Mouse (Mus musculus) kidney, postnatal 36 days (tissue): Measurements from ENCODE around the gene Trappc6a.

Experiments
- DNase-seq, 2 experiments: peaks; one replicate each; pipeline ENCODE4 v3.0.0; 2021 to 2022; ENCODE audit warnings: mixed read lengths in 2 of 2

The Trappc6a gene

DNA sequence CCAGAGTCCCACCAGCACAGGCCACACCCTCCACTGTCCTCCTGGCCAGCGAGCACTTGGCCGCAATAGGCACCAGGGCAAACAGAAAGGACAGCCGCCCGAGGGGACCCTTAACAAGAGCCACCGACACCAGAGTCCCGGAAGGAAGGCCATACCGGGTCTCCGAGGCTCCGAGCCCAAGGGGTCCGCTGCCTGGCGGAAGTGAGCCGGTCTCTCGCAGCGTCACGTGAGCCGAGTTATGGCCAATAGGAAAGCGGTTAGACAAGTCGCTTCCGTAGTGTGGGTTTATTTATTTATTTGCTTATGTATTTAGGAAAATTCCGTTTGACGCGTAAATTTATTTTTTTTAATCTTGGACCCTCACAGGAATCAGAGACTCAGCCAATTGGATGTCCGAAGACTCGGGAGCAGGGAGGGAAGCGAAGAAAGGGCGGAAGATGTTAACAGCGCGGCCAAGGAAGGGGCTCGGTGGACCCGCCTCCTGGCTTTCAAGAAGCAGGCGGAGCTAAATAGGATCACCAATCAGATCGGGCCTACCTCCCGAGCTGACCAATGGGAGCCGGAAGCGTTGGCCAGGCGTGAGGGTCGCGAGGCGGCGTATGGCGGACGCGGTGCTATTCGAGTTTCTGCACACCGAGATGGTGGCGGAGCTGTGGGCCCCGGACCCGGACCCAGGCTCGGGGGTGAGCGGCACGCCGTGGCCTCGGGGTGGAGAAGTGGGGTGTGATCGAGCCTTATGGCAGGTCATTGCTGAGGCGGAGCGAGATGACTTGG is at the start of gene Trappc6a, which contains the start of gene Bloc1s3:
Gene Trappc6a (plus strand): TSS at position 246 of the 774 bp plus-strand sequence.
Gene Bloc1s3 (minus strand): TSS at position 218 of the 774 bp plus-strand sequence.
- DNase-seq: peak; percentile 94 to 95

DNA sequence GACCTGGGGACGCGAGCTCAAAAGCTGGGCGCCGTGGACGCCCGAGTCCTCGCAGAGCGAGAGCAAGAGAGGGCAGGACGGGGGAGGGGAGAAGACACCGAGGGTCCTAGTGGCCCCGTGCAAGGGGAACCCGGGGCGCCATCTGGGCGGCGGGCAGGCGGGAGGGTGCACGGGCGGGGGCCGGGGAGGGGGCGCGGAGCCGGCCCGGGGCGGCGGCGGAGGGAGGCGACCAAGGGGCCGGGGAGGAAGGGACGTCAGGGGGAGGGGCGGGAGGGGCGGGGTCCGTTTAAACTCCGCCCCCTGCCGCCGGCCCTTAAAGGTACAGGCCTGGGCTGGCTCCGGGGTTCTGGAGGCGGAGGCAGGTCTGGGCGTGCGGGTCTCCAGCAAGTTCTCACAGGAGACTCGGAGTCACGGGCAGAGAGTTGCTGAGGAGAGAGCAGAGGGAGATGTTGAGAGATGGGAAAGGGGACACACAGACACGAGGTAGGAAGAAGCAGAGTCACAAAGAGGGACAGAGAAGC is 49.5 kb upstream of the Trappc6a start, which contains the start of gene Mark4:
Gene Mark4 (minus strand): TSS at position 231 of the 521 bp plus-strand sequence.
- DNase-seq: peak; percentile 81 to 88

DNA sequence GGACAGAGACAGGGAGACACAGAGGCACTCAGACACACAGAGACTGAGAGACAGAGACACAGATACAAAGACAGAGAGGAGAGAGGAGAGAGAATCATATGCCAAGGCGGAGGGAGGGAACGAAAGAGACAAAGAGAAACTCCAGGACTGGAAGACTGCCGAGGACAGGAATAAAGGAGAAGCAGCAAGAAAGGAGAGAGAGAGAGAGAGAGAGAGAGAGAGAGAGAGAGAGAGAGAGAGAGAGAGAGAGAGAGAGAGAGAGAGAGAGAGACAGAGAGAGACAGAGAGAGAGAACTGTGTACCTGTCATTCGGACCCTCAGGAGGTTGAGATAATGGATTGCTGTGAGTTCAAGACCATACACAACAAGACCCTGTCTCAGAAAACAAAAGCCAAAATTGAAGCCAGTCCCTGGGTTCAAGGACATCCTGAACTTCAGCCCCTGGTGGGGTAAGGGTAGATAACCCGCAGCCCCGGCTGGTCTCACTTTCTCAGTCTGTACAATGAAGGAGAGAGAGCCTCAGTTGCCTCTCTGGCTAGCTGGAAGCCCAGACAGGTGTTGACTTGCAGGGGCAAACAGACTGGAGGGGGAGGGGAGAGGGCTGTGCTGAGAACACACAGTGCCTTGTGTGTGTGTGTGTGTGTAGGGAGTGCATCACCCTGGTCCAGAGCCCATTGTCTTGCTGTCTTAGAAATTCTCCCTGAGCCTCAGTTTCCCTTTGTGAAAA is 48.9 kb upstream of the Trappc6a start:
- DNase-seq: no peak

DNA sequence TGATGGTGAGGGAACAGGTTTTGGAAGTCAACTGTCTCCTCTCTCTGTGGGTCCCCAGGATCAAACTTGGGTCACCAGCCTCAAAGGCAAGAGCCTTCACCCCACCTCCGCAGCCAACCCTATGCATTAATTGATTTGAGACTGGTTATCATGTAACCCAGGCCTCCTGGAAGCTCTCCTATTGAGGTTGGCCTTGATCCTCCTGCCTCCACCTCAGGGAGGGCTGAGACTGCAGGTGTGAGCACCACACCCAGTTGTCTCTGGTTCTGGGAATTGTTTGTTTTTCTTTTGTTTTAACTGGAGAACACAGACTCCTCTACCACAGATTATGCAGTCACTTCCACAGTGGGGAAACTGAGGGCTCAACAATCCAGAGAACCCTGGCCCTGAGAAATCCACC is 47.7 kb upstream of the Trappc6a start:
- DNase-seq: no peak

DNA sequence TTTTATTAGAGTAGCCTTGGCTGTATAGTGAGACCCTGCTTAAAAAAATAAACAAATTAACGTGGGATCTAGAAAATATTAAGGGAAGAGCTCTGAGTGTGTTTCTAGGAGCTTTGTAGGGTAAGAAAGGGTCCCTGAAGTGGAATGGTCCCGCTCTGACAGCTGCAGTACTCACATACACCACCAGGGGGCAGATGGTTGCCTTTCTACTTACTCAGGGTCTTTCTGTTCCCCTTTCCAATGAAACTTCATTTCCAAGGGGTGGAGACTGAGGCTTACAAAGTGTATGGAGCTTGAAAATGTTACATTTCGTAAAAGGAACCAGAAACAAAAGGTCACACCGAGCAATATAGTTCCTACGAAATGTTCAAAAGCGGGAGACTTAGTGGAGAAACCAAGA is 46.7 kb upstream of the Trappc6a start:
- peak; percentile 81 to 90 for DNase-seq

DNA sequence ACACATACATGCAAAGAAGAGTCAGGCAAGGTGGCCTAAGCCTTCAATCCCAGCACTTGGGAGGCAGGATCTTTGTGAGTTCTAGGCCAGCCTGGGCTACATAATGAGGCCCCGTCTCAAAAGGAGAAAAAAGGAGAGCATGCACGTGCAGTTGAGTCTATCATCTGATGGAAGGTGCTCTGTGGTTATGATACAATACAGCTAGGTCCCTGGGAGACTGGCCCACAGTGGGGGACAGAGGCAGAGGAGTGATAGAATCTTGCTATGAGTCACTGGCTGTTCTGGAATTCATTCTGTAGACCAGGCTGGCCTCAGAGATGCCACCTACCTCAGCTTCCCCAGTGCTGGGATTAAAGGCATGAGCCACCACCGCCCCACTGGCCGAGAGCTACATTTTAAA is 45.8 kb upstream of the Trappc6a start:
- no peak for DNase-seq

DNA sequence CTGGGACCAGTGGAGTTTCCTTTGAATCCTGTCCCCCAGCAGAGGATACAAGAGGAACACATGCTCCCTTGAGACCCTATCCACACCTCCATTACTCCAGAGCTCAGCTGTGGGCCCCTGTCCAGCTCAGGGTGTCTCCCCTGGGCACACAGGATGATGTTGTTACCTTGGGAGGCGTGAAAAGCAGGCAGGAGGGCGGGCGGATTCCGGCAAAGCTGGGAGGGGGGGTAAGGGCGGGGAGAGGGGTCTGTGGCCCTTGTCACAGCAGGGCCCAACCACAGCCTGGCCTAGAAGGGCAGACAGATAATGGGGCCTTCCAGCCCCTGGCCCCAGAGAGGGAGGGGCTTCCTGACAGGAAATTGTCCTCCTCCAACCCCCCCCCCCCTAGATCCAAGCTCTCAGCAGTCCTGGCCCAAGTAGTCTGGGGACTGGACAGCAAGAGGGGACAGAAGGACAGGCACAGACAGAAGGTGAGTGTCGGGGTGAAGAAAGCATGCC is 45.3 kb upstream of the Trappc6a start, which contains the start of gene Exoc3l2:
Gene Exoc3l2 (plus strand): TSS at position 448 of the 498 bp plus-strand sequence.
- DNase-seq: peak; percentile 58 to 64

DNA sequence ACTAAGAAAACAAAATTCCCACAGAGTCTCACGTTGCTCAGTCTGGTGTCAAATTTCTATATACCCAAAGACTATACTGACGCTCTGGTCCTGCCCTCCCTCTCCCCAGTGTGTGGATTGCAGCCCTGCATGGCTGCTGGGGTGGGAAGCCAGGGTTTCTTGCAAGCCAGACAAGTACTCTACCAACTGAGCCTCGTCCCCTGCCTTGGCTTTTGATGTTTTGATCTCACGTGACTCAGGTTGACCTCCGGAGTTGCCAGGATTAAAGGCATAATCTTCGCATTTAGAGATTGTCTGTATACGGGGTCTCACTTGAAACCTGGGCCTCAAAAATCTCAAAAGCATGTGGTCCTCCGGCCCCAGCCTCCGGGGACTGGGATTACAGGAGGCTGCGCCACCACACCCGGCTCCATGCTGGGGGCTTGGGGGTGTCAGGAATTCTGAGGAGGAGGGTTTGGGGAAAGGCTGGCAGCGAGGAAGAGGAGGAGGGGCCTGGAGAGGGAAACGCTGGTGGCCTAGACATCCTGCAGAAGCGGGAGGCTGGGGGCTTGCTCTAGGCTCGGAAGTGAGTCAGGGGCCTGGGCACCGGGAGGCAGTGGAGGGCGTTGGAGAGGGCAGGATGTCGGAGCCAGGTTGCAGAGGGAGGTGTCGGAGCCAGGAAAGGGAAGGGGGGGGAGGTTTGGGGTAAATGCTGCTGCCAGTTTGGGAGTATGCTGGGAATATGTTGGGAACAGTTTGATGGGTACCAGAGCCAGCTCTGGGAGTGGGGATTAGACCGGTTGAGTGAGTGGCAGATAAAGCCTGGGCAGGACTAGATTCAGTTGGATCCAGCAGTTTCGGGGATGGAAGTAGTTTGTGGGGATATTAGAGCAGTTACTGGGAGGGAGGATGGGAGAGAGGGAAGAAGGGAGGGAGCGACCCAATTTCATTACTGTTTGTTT is 43.6 kb upstream of the Trappc6a start:
- DNase-seq: peak; percentile 42 to 47

DNA sequence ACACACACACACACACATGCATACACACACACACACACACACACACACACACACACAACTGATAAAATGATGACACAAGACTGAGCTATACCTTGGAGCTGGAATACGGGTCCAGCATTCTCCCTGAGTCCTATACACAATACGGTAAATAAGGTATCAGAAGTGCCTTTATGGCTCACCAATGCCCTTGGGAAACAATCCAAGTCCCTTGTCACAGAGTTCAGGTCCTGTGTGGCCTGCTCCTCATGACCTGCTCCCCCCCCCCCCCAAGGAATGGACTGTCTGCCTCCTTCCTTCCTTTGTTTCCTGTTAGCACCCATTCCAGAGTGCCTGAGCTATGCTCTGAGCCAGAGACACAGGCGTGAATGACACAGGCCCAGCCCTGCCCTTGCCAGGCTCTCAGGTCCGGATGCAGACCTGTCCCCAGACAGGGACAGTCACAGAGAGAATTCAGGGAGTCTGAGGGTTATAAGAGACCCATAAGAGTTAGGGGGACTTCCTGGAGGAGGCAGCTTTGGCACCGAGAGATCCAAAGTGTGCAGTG is 41.5 kb upstream of the Trappc6a start:
- DNase-seq: peak; percentile 58 to 75

DNA sequence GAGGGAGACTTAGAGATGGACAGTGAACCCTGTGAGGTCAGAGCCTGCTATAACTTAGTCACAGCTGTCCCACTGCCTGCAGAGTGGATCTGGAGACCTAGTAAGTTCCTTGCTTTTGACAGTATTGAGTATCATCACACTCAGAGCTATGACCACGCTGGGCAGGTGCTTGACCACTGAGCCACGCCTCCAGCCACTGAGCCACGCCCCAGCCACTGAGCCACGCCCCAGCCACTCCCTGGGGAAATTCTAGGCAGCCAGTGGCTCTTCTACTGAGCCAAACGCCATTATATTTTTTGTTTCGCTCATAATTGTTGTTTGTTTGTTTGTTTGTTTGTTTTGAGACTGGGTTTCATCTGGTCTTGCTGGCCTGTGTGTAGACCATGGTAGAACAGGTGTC is 40.6 kb upstream of the Trappc6a start:
- DNase-seq: peak; percentile 57 to 77

DNA sequence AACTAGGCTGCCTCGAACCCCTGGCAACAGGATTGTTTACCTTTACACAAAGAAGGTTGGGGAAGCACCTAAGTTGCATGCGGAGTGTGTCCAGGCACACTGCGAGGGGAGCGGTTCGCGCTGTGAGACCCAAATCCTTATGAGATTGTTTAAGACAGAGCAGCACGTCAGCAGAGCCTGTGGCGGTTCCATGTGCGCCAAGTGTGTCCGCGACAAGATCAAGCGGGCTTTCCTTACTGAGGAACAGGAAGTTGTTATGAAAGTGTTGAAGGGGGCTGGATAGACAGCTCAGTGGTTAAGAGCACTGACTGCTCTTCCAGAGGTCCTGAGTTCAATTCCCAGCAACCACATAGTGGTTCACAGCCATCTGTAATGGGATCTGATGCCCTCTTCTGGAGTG is 39.9 kb upstream of the Trappc6a start:
- DNase-seq: no peak

DNA sequence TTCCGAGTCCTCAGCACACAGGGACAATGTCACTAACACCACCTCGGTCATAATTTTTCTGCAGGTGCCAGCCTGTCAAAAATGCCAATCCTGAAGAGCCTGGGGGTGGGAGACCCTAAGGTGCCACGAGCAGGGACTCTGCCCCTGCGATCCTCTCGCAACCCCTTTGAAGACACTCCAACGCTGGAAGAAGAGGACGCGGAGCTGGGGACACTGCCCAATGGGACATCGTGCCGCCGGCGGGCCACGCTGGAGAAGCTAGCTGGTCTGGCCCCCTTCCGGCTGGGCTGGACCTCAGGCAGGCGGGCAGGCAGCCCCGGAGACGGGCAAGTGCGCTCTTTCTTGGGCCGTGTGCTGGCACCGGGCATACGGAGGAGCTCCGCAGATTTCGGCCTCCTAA is 38.8 kb upstream of the Trappc6a start:
- peak in 1 of 2 experiments; percentile 34 for DNase-seq

DNA sequence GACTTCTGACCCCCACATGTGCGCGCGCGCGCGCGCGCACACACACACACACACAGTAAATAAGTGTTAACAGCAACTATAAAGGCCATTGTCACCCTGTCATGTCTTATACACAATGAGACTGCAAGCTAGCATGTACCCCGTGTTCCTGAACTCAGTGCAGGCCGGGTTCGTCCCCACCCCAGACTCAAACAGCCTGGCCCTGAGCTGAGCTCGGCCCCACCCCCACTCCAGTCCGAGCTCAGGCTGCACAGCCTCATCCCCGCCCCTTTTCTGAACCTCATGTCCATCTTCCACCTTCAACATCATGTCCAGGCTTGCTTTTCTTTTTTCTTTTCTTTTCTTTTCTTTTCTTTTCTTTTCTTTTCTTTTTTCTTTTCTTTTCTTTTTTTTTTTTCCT is 37.9 kb upstream of the Trappc6a start:
- peak; percentile 44 to 67 for DNase-seq

DNA sequence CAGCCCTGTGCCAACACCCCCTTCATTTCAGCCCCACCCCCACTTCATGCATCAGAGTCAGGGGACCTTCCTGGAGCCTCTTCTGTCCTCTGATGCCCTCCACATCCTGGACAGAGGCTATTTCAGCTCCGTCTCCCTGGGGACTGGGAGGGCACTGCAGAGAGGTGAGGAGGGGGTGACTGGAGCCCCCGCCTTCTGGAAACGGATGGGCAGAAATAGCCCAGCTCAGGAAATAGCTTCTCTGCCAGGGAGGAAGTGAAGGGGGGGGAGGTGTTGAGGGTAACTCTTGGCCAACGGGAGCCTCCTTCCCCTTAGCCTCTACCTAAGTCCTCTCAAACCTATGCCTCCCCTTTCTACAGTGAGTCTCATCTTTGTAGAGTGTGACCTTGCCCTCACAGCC is 35.8 kb upstream of the Trappc6a start:
- DNase-seq: peak; percentile 82 to 86

DNA sequence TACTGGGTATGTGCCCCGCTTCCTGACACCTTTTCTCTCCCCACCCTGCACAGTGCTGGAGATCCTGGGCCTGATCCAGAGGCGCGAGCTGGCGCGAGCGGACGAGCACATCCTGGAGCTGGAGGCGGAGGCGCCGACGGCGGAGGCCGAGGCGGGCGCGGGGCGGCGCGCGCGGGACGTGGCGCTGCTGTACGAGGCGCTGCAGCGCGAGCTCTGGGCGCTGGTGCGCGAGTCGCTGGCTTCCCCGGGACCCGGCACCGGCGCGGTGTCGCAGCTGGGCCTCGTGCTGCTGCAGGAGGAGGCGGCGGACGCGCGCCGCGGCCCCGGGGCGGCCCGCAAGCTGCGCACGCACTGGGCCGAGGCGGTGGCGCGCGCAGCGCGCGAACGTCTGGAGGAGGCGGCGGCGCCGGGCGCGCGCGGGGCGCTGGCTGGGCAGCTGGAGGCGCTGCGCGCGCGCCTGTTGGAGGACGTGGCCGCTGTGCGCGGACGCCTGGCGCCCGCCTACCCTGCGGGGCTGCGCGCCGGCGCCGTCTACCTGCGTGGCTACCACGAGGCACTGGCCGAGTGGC is 34.2 kb upstream of the Trappc6a start:
- DNase-seq: peak; percentile 54 to 81

DNA sequence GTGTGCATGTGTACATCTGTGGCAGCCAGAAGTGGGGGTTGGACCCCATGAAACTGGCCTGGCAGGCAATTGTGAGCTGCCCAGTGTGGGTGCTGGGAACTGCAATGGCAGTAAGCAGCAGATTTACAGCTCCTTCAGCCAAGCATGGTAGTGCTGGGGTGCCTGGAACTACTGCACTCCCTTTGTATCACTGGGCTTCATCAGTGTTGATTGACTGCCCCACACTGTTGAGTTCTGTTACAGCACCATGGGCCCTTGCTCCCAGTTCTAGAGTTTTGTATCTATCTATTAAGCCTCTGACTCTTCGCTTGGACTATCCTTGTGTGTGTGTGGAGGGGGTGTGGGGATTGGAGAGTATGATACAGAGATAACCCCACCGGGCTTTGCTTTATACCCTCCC is 31.1 kb upstream of the Trappc6a start:
- no peak for DNase-seq

DNA sequence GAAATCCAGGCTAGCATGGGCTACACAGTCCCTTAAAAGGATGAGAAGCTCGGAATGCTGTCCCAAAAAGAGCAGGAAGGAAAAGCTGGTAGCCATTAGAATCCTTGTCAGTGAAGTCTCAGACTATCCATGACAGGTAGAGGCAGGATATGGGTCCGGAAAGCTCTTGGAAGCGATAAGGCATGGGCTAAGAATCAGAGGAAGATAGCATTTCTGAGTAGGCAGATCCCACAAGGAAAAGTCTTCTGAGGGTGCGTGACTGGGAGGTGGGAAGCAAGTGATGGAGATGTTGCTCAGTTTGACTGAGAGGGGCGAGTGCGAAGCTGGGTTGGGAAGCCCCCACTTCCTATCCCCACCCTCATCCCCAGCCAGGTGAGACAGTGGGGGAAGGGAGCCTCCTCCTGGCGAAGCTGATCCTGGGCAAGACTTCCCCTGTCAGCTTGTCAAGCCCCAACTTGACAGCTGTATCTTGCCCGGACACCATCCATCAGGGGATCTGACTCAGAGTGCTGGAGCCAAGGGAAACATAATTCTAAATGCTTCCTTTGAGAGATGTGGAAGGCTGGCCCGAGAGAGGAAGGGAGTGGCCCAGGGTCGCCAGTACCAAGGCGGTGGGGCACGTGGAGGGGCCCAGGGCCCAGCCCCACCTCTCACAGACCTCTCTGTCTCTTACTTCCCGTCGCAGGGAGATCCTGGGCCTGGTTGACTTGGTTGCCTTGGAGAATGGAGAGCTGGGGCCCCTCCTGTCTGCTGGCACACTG is 30.4 kb upstream of the Trappc6a start:
- DNase-seq: peak; percentile 72 to 85

DNA sequence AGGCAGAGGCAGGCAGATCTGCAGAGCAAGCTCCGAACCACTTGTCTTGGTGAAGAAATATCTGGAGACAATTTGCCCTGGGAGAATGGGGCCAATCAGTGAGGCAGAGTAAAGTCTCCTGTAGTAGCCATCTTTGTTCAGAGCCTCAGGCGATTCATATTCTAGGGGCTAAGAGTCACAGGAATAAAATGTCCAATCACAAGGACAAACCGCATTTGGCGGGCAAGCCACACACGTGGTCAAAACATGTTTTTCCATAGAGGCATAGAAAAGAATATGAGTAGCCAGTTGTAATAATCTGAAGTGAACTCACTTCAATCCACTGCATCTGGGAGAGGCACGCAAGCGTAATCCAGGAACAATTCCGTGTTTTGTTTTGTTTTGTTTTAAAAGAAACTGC is 24.9 kb upstream of the Trappc6a start:
- no peak for DNase-seq

DNA sequence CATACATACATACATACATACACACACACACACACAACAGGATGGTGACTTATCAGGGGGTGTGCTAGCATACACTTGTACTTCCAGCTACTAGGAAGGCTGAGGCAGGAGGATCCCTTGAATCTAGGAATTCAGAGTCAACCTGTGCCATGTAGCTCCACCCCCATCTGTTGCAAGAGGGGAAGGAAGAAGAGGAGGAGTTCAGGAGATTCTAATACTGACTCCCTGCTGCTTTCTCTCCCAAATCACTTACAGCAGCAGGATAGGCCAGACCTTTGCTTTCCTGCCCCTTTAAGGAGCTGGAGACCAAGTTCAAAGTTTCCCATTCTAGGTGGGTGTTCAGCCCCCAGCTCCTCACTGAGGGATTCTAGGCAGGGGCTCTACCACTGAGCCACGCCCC is 22.7 kb upstream of the Trappc6a start:
- DNase-seq: no peak

DNA sequence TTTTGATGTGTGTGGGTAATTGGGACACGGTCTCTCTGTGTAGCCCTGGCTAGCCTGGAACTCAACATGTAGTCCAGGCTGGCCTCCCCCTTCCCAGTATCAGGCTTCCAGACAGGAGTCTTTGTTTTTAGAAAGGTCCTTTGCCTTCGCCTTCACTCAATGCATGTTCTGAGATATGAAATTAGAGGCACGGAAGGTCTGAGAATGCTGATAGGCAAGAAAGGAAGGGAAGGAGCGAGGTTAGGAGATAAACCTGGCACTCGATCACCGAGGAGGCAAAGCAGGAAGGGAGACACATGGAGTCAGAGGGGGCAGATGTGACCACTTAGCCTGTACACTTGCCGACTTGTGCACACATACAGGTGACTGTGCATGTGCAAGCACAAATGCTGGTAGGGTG is 21.6 kb upstream of the Trappc6a start:
- DNase-seq: no peak

DNA sequence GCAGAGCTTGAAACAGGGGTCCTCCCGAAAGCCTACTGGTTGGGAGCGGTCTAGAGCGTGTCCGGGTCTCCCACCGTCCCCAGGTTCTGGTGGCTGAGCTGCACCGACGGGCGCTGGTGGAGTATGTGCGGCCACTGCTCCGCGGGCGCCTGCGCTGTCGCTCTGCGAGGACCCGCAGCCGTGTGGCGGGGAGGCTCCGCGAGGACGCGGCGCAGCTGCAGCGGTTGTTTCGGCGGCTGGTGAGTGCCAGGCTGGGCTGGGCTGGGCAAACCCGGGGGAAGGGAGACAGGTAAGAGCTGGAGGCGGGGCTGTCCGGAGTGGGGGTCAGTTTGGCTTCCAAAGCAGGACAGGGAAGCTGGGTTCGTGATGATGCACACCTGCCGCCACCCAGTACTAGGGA is 18.7 kb upstream of the Trappc6a start:
- no peak for DNase-seq
